Mouse (Mus musculus) liver, embryonic 14.5 days (tissue): ENCODE data around the gene Zc3h4.

Experiments used
- CTCF ChIP-seq: IDR thresholded peaks from 2 replicates; pipeline ENCODE4 v1.5.1; 2016; ENCODE audit warnings: antibody characterized with exemption, low read depth, control low read depth
- EP300 ChIP-seq: IDR thresholded peaks from 2 replicates; pipeline ENCODE4 v1.6.1; 2016; ENCODE audit warnings: antibody characterized with exemption, low read depth

GRCm38 (mm10) chr7:16453118-16453711, 52.5 kb downstream of the Zc3h4 start:
- TF ChIP-seq CTCF, result no peak
- TF ChIP-seq EP300, result no peak
